Mouse (Mus musculus) ovary, adult 18-20 months (tissue): ENCODE results near the gene Vmn1r62.
"Not testable (repeated sequence)": the region's sequence is repeated elsewhere in the genome, so short reads cannot be mapped to it uniquely, and the experiment has no call there.

ENCODE experiments used
- DNase-seq: peaks from one replicate; pipeline ENCODE4 v3.0.0; 2022; ENCODE audit warnings: low spot score, mixed read lengths

Gene Vmn1r62

GRCm38 (mm10) chr7:5673331-5673730, at the start of gene Vmn1r62:
Vmn1r62 (plus strand) TSS chr7:5673631.
- not testable (repeated sequence) for DNase-seq
